Mouse (Mus musculus) lung, embryonic 15.5 days (tissue): ENCODE measurements around the gene 1700028J19Rik. TPM values are rescaled to one million over a fixed set of nuclear protein-coding genes. Genes with fewer than 3 reads are reported as not detected.
"Not testable (repeated sequence)": the region's sequence is repeated elsewhere in the genome, so short reads cannot be mapped to it uniquely, and the experiment has no call there.

Source experiments
- ATAC-seq: fragments of 200-750 bp; cut with Nextera tagmentation; 2 replicates; pipeline ENCODE4 v1.8.0; 2017; ENCODE audit warnings: moderate number of reproducible peaks, borderline replicate concordance; ENCODE audit not compliant: low FRiP score, low TSS enrichment; ENCODE audit errors: extremely low read depth
- H3K27ac ChIP-seq: fragments of 300-500 bp; sonication (generic); 2 replicates; pipeline ENCODE4 v1.5.1; 2015; ENCODE audit warnings: moderate library complexity, mild to moderate bottlenecking, inconsistent platforms
- H3K27me3 ChIP-seq: fragments of 300-500 bp; sonication (generic); 2 replicates; pipeline ENCODE4 v1.6.1; 2015; ENCODE audit warnings: inconsistent platforms
- H3K36me3 ChIP-seq: fragments of 300-500 bp; sonication (generic); 2 replicates; pipeline ENCODE4 v1.6.1; 2015; ENCODE audit warnings: inconsistent platforms
- H3K4me1 ChIP-seq: fragments of 300-500 bp; sonication (generic); 2 replicates; pipeline ENCODE4 v1.6.1; 2015; ENCODE audit warnings: inconsistent platforms
- H3K4me2 ChIP-seq: fragments of 300-500 bp; sonication (generic); 2 replicates; pipeline ENCODE4 v1.6.1; 2015; ENCODE audit warnings: inconsistent platforms, mild to moderate bottlenecking, moderate library complexity
- H3K4me3 ChIP-seq: fragments of 300-500 bp; sonication (generic); 2 replicates; pipeline ENCODE4 v1.5.1; 2015; ENCODE audit warnings: mild to moderate bottlenecking, inconsistent platforms
- H3K9ac ChIP-seq: fragments of 300-500 bp; sonication (generic); 2 replicates; pipeline ENCODE4 v1.6.1; 2015; ENCODE audit warnings: inconsistent platforms
- H3K9me3 ChIP-seq: fragments of 300-500 bp; sonication (generic); 2 replicates; pipeline ENCODE4 v1.6.1; 2016; ENCODE audit warnings: inconsistent platforms
- whole genome bisulfite sequencing: fragments of 180-500 bp; shearing (Covaris S2); methylation state at CpG from one replicate; pipeline ENCODE4 v1.1.7; 2015; 5-methylcytosine and 5-hydroxymethylcytosine counted together
- polyA plus RNA-seq: library from polyadenylated mRNA; unstranded; fragments of >200 nt; fragmentation: Nextera tagmentation; extraction: Ambion mirVana; gene quantifications from 2 replicates; pipeline ENCODE4 v1.2.1, GENCODE M21; 2015

1700028J19Rik gene
- polyA plus RNA-seq, 1 experiment from 2014 or later = 1.4 TPM

GRCm38 (mm10) chr7:44246984-44247470 lies 532 bp upstream of the 1700028J19Rik start:
- Histone ChIP-seq H3K27me3 (no peaks in the 10 kb centered on the region), H3K9me3 (no peaks in the 10 kb centered on the region), H3K36me3 (peaks cover 33% of the 10 kb centered on the region), H3K9ac (peak overlapping the region; percentile 91), H3K4me1 (peaks cover 19% of the 10 kb centered on the region), H3K27ac (peak overlapping the region; percentile 93), H3K4me3 (peak overlapping the region; percentile 99), H3K4me2 (peak overlapping the region; percentile 63)
- whole genome bisulfite sequencing = under 1% methylated on average over 23 of the region's 23 CpGs
- ATAC-seq = peak; percentile 23; the same call in 1 of the 2 replicates

DNA sequence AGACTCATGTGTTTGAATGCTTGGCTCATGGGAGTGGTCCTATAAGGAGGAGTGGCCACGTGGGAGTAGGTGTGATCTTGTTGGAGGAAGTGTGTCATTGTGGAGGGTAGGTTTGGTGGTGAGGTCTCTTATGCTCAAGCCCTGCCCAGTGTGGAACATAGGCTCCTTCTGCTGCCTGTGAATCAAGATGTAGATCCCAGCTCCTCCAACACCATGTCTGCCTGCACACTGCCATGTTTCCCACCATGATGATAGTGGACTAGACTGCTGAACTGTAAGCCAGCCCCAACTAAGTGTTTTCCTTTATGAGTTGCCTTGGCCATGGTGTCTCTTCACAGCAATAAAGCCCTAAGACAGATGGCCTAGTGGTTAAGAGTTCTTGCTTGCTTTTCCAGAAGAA lies 2.4 kb downstream of the 1700028J19Rik start:
- H3K4me3 ChIP-seq = no peak overlapping the region
- no peak for ATAC-seq
- H3K9me3 ChIP-seq = no peaks in the 10 kb centered on the region
- H3K36me3 ChIP-seq = peaks cover 11% of the 10 kb centered on the region
- no peak overlapping the region for H3K9ac ChIP-seq
- peaks cover 19% of the 10 kb centered on the region for H3K4me1 ChIP-seq
- H3K4me2 ChIP-seq = no peak overlapping the region
- no peak overlapping the region for H3K27ac ChIP-seq
- WGBS = 60% methylated on average over 1 of the region's 1 CpGs
- no peaks in the 10 kb centered on the region for H3K27me3 ChIP-seq

DNA sequence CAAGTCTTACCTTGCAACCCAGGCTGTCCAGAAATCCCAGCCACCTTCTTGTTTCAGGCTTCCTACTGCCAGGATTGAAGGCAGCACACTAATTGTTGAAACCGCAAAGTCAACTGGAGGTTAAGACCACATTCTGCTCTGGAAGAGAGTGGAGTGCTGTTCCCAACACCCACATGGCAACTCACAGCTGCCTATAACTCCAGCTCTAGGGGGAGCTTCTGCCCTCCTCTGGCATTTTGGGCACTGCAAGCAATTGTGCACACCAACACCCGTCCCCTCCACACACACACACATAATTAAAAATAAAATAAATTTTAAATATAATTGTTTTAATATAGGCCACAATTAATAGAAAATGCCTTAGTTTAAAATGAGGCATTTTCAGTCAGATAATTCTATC lies 5.3 kb downstream of the 1700028J19Rik start:
- 61% methylated on average over 2 of the region's 2 CpGs for WGBS

GRCm38 (mm10) chr7:44240712-44241111 lies 5.8 kb downstream of the 1700028J19Rik start:
- H3K27me3 ChIP-seq = no peaks in the 10 kb centered on the region
- H3K4me2 ChIP-seq = no peak overlapping the region
- no peaks in the 10 kb centered on the region for H3K9me3 ChIP-seq
- H3K36me3 ChIP-seq = no peaks in the 10 kb centered on the region
- H3K9ac ChIP-seq = no peak overlapping the region
- WGBS = 33% methylated on average over 1 of the region's 1 CpGs
- H3K4me3 ChIP-seq = no peak overlapping the region
- H3K27ac ChIP-seq = no peak overlapping the region
- H3K4me1 ChIP-seq = peaks cover 7% of the 10 kb centered on the region; the same call in 1 of the 2 replicates
- no peak for ATAC-seq

More for the DNA sequence above, 5.3 kb downstream of the 1700028J19Rik start:
- no peaks in the 10 kb centered on the region for H3K27me3 ChIP-seq
- H3K9me3 ChIP-seq = no peaks in the 10 kb centered on the region
- ATAC-seq = no peak
- H3K36me3 ChIP-seq = no peaks in the 10 kb centered on the region
- no peak overlapping the region for H3K4me2 ChIP-seq
- H3K4me1 ChIP-seq = peaks cover 7% of the 10 kb centered on the region; the same call in 1 of the 2 replicates
- H3K4me3 ChIP-seq = no peak overlapping the region
- no peak overlapping the region for H3K9ac ChIP-seq
- H3K27ac ChIP-seq = no peak overlapping the region

- Histone ChIP-seq H3K4me3 (no peak overlapping the region), H3K27ac (no peak overlapping the region), H3K9me3 (no peaks in the 10 kb centered on the region), H3K9ac (no peak overlapping the region), H3K4me2 (no peak overlapping the region), H3K36me3 (no peaks in the 10 kb centered on the region), H3K27me3 (no peaks in the 10 kb centered on the region), H3K4me1 (peaks cover under 1% of the 10 kb centered on the region; the same call in 1 of the 2 replicates)
- WGBS = 32% methylated on average over 2 of the region's 2 CpGs
- no peak for ATAC-seq
These were observed 6.6 kb downstream of the 1700028J19Rik start for GRCm38 (mm10) chr7:44239913-44240312.

GRCm38 (mm10) chr7:44235909-44236308 lies 10.6 kb downstream of the 1700028J19Rik start, which contains the start of gene Gm36864:
Gm36864 (plus strand) TSS chr7:44236177.
- Histone ChIP-seq H3K4me2 (no peak within 1 kb of the TSS), H3K27me3 (no peaks in the 10 kb centered on the region), H3K4me3 (no peak within 1 kb of the TSS), H3K9ac (no peak within 1 kb of the TSS), H3K36me3 (no peaks in the 10 kb centered on the region), H3K27ac (no peak within 1 kb of the TSS), H3K4me1 (no peaks in the 10 kb centered on the region), H3K9me3 (no peaks in the 10 kb centered on the region)
- peak; percentile 46; the same call in 1 of the 2 replicates for ATAC-seq
- WGBS = 67% methylated on average over 3 of the region's 3 CpGs

DNA sequence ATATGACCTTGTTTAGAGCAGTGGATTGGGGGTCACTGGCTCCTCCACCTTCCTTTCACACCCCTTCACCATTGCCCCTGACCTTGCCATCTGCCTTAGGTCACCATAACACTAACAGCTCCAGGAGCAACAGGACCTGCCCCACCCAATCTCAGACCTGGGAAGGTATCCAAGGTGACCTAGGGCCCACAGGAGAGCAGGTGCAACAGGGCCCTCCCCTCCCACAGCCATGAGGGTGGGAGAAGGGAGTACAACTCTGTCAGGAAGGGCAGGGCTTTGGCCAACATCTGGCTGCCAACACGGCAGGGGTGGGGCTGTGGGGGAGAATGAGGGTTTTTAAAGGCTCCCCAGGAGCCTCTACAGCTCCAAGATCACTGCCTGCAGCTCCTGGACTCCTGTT lies 21.4 kb downstream of the 1700028J19Rik start, which contains the start of gene Klk1:
TSS of gene Klk1 (plus strand) at position 285 of the 400 bp plus-strand sequence.
- Histone ChIP-seq H3K27ac (no peak within 1 kb of the TSS), H3K9me3 (no peaks in the 10 kb centered on the region), H3K36me3 (no peaks in the 10 kb centered on the region), H3K4me3 (no peak within 1 kb of the TSS), H3K9ac (no peak within 1 kb of the TSS), H3K27me3 (no peaks in the 10 kb centered on the region), H3K4me2 (no peak within 1 kb of the TSS), H3K4me1 (no peaks in the 10 kb centered on the region)
- ATAC-seq = no peak
- WGBS = 42% methylated on average over 1 of the region's 1 CpGs

DNA sequence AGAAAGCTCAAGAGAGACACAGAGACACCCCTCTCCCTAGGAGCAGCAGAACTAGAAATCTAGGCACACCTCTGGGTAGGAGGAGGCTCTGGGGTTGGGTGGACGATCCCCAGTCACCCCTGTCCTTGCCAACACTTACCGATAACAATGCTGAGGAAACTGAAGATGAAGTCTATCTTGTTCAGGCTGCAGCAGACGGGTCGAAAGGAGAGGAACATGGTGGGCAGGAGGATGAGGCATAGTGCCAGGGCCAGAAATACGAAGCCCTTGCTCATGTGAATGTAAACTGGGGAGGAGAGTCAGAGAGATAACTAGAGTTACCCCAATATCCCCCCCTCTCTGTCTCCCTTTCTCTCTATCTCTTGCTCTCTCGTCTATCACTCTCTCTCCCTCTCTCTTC lies 24.2 kb downstream of the 1700028J19Rik start:
- not testable (repeated sequence) for H3K4me1 ChIP-seq, ATAC-seq
- 55% methylated on average over 6 of the region's 6 CpGs for WGBS

DNA sequence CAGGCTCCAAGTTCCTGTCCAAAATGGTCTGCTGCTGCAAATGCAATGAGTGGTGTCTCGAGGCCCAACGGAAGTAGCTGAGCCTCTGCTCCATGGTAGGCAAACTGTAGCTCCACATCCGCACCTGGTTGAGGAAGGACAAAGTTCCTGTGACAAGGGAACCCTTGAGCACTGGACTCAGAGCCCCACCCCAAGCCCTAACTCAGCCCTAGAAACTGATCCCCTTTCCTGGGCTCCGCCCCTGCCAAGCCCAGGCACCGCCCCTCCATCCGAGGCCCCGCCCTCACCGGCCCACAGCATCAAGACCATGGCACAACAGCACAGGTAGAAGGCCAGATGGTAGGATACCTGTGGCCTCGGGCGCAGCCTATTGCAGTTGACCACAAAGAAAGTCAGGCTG lies 24.9 kb downstream of the 1700028J19Rik start:
- H3K9me3 ChIP-seq, ATAC-seq, H3K27me3 ChIP-seq, H3K9ac ChIP-seq, H3K4me2 ChIP-seq, H3K4me3 ChIP-seq, H3K27ac ChIP-seq, H3K4me1 ChIP-seq, H3K36me3 ChIP-seq: not testable (repeated sequence)
- 59% methylated on average over 8 of the region's 10 CpGs for WGBS

More for the DNA sequence above, 24.2 kb downstream of the 1700028J19Rik start:
- not testable (repeated sequence) for H3K36me3 ChIP-seq, H3K27me3 ChIP-seq, H3K4me3 ChIP-seq, H3K27ac ChIP-seq, H3K9me3 ChIP-seq, H3K9ac ChIP-seq, H3K4me2 ChIP-seq

DNA sequence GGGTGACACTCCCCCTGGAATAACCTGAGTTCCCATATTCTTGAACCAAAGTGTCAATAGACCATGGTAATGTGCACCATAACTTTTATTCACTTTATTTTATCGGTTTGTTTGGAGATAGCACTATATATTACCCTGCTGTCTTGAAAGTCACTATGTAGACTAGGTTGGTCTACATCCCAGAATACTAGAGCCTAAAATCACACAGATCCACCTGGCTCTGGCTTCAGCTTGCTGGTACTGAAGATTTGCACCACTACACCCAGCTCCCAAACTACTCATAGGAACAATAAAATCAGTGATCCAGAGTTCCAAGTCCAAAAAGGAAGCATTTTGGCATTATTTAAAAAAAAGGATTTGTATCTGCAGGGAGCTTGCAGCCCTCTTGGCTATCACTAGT lies 30.9 kb downstream of the 1700028J19Rik start, which contains the start of gene Klk1b5:
TSS of gene Klk1b5 (plus strand) at position 301 of the 400 bp plus-strand sequence.
- Histone ChIP-seq H3K27me3 (no peaks in the 10 kb centered on the region), H3K4me1 (no peaks in the 10 kb centered on the region), H3K27ac (no peak within 1 kb of the TSS), H3K4me3 (no peak within 1 kb of the TSS), H3K4me2 (no peak within 1 kb of the TSS), H3K36me3 (no peaks in the 10 kb centered on the region), H3K9ac (no peak within 1 kb of the TSS), H3K9me3 (no peaks in the 10 kb centered on the region)
- WGBS = 71% methylated on average over 1 of the region's 1 CpGs
- ATAC-seq = no peak

GRCm38 (mm10) chr7:44208307-44208706 lies 38.2 kb downstream of the 1700028J19Rik start:
- H3K27me3 ChIP-seq = no peaks in the 10 kb centered on the region
- no peak overlapping the region for H3K9ac ChIP-seq
- H3K36me3 ChIP-seq = no peaks in the 10 kb centered on the region
- H3K27ac ChIP-seq = no peak overlapping the region
- no peak overlapping the region for H3K4me3 ChIP-seq
- no peaks in the 10 kb centered on the region for H3K9me3 ChIP-seq
- no peak overlapping the region for H3K4me2 ChIP-seq
- WGBS = 79% methylated on average over 3 of the region's 3 CpGs
- no peak for ATAC-seq
- no peaks in the 10 kb centered on the region for H3K4me1 ChIP-seq

GRCm38 (mm10) chr7:44207135-44207534 lies 39.4 kb downstream of the 1700028J19Rik start, which contains the start of gene Klk1b4:
Klk1b4 (plus strand) TSS chr7:44207435.
- WGBS = 31% methylated on average over 3 of the region's 3 CpGs
- H3K9me3 ChIP-seq, H3K36me3 ChIP-seq, H3K4me1 ChIP-seq, H3K4me3 ChIP-seq, H3K9ac ChIP-seq, H3K27ac ChIP-seq, H3K27me3 ChIP-seq, ATAC-seq, H3K4me2 ChIP-seq: not testable (repeated sequence)
